Mouse (Mus musculus): ENCODE measurements at regions not wholly inside any gene's neighbourhood (a gene's known extent, or its start where the extent isn't known, plus 50 kb on each side); places are given as distances from the start of the nearest gene placed in this dataset.

- H3K9me3 ChIP-seq (replicated peaks; ENCODE audit: control insufficient read depth, low read length), result no peaks in the 10 kb centered on the region
- no peak overlapping the region for H3K9ac ChIP-seq (ENCODE audit: low read length)
- no peak overlapping the region for H3K27ac ChIP-seq (ENCODE audit: low read depth, low read length)
- ATAC-seq (no peak), DNase-seq (ENCODE audit: low spot score) (peak; percentile 30)
- no peaks in the 10 kb centered on the region for H3K27me3 ChIP-seq (replicated peaks; ENCODE audit: control insufficient read depth, insufficient read depth, low read length)
- H3K4me2 ChIP-seq (ENCODE audit: low read length), result no peak overlapping the region
- no peaks in the 10 kb centered on the region for H3K36me3 ChIP-seq (ENCODE audit: control insufficient read depth, insufficient read depth, low read length)
- H3K4me1 ChIP-seq (ENCODE audit: control insufficient read depth, insufficient read depth, low read length), result no peaks in the 10 kb centered on the region
- H3K4me3 ChIP-seq (ENCODE audit: low read depth, low read length), result no peak overlapping the region
These were observed 919.1 kb upstream of the Acvr2a start for GRCm38 (mm10) chr2:47894806-47895205.

GRCm38 (mm10) chr2:47914270-47914669, 899.6 kb upstream of the Acvr2a start:
- Histone ChIP-seq H3K9ac (ENCODE audit: low read length) (no peak overlapping the region), H3K9me3 (replicated peaks; ENCODE audit: control insufficient read depth, low read length) (no peaks in the 10 kb centered on the region), H3K36me3 (ENCODE audit: control insufficient read depth, insufficient read depth, low read length) (no peaks in the 10 kb centered on the region), H3K4me1 (ENCODE audit: control insufficient read depth, insufficient read depth, low read length) (no peaks in the 10 kb centered on the region), H3K4me2 (ENCODE audit: low read length) (no peak overlapping the region), H3K27me3 (replicated peaks; ENCODE audit: control insufficient read depth, insufficient read depth, low read length) (no peaks in the 10 kb centered on the region), H3K4me3 (ENCODE audit: low read depth, low read length) (no peak overlapping the region), H3K27ac (ENCODE audit: low read depth, low read length) (no peak overlapping the region)
- WGBS, result 86% methylated on average over 1 of the region's 1 CpGs
- no peak for DNase-seq (ENCODE audit: low spot score)
- no peak for ATAC-seq

- no peak for DNase-seq (ENCODE audit: low spot score)
- no peak overlapping the region for H3K27ac ChIP-seq (ENCODE audit: low read depth, low read length)
- H3K36me3 ChIP-seq (ENCODE audit: control insufficient read depth, insufficient read depth, low read length), result no peaks in the 10 kb centered on the region
- ATAC-seq, result no peak
- H3K9ac ChIP-seq (ENCODE audit: low read length), result no peak overlapping the region
- H3K9me3 ChIP-seq (replicated peaks; ENCODE audit: control insufficient read depth, low read length), result no peaks in the 10 kb centered on the region
- no peaks in the 10 kb centered on the region for H3K4me1 ChIP-seq (ENCODE audit: control insufficient read depth, insufficient read depth, low read length)
- no peak overlapping the region for H3K4me3 ChIP-seq (ENCODE audit: low read depth, low read length)
- WGBS, result 76% methylated on average over 4 of the region's 4 CpGs
- no peak overlapping the region for H3K4me2 ChIP-seq (ENCODE audit: low read length)
- H3K27me3 ChIP-seq (replicated peaks; ENCODE audit: control insufficient read depth, insufficient read depth, low read length), result no peaks in the 10 kb centered on the region
These were observed 898.9 kb upstream of the Acvr2a start for GRCm38 (mm10) chr2:47914986-47915485.

GRCm38 (mm10) chr2:47922965-47923364, 890.9 kb upstream of the Acvr2a start:
- no peaks in the 10 kb centered on the region for H3K9me3 ChIP-seq (replicated peaks; ENCODE audit: control insufficient read depth, low read length)
- no peaks in the 10 kb centered on the region for H3K4me1 ChIP-seq (ENCODE audit: control insufficient read depth, insufficient read depth, low read length)
- ATAC-seq (no peak), DNase-seq (ENCODE audit: low spot score) (no peak)
- no peak overlapping the region for H3K9ac ChIP-seq (ENCODE audit: low read length)
- no peaks in the 10 kb centered on the region for H3K36me3 ChIP-seq (ENCODE audit: control insufficient read depth, insufficient read depth, low read length)
- H3K27me3 ChIP-seq (replicated peaks; ENCODE audit: control insufficient read depth, insufficient read depth, low read length), result no peaks in the 10 kb centered on the region
- no peak overlapping the region for H3K4me2 ChIP-seq (ENCODE audit: low read length)
- no peak overlapping the region for H3K27ac ChIP-seq (ENCODE audit: low read depth, low read length)
- no peak overlapping the region for H3K4me3 ChIP-seq (ENCODE audit: low read depth, low read length)

- H3K9ac ChIP-seq (ENCODE audit: low read length), result no peak overlapping the region
- H3K4me2 ChIP-seq (ENCODE audit: low read length), result no peak overlapping the region
- DNase-seq (ENCODE audit: low spot score), result no peak
- H3K4me1 ChIP-seq (ENCODE audit: control insufficient read depth, insufficient read depth, low read length), result no peaks in the 10 kb centered on the region
- no peaks in the 10 kb centered on the region for H3K9me3 ChIP-seq (replicated peaks; ENCODE audit: control insufficient read depth, low read length)
- H3K27me3 ChIP-seq (replicated peaks; ENCODE audit: control insufficient read depth, insufficient read depth, low read length), result no peaks in the 10 kb centered on the region
- no peak overlapping the region for H3K4me3 ChIP-seq (ENCODE audit: low read depth, low read length)
- no peak for ATAC-seq
- H3K36me3 ChIP-seq (ENCODE audit: control insufficient read depth, insufficient read depth, low read length), result no peaks in the 10 kb centered on the region
- H3K27ac ChIP-seq (ENCODE audit: low read depth, low read length), result no peak overlapping the region
These were observed 887.3 kb upstream of the Acvr2a start for GRCm38 (mm10) chr2:47926620-47927019.

GRCm38 (mm10) chr2:47945061-47945460, 868.8 kb upstream of the Acvr2a start:
- DNase-seq (ENCODE audit: low spot score), result peak; percentile 24
- no peak overlapping the region for H3K9ac ChIP-seq (ENCODE audit: low read length)
- no peak overlapping the region for H3K4me2 ChIP-seq (ENCODE audit: low read length)
- no peaks in the 10 kb centered on the region for H3K4me1 ChIP-seq (ENCODE audit: control insufficient read depth, insufficient read depth, low read length)
- no peak overlapping the region for H3K4me3 ChIP-seq (ENCODE audit: low read depth, low read length)
- ATAC-seq, result no peak
- H3K27ac ChIP-seq (ENCODE audit: low read depth, low read length), result no peak overlapping the region
- H3K9me3 ChIP-seq (replicated peaks; ENCODE audit: control insufficient read depth, low read length), result no peaks in the 10 kb centered on the region
- no peaks in the 10 kb centered on the region for H3K36me3 ChIP-seq (ENCODE audit: control insufficient read depth, insufficient read depth, low read length)
- no peaks in the 10 kb centered on the region for H3K27me3 ChIP-seq (replicated peaks; ENCODE audit: control insufficient read depth, insufficient read depth, low read length)

GRCm38 (mm10) chr2:47991132-47991531, 822.8 kb upstream of the Acvr2a start:
- Histone ChIP-seq H3K27me3 (replicated peaks; ENCODE audit: control insufficient read depth, insufficient read depth, low read length) (no peaks in the 10 kb centered on the region), H3K4me3 (ENCODE audit: low read depth, low read length) (no peak overlapping the region), H3K27ac (ENCODE audit: low read depth, low read length) (no peak overlapping the region), H3K4me2 (ENCODE audit: low read length) (no peak overlapping the region), H3K9ac (ENCODE audit: low read length) (no peak overlapping the region), H3K4me1 (ENCODE audit: control insufficient read depth, insufficient read depth, low read length) (no peaks in the 10 kb centered on the region), H3K36me3 (ENCODE audit: control insufficient read depth, insufficient read depth, low read length) (no peaks in the 10 kb centered on the region), H3K9me3 (replicated peaks; ENCODE audit: control insufficient read depth, low read length) (no peaks in the 10 kb centered on the region)
- peak; percentile 26; the same call in 1 of the 2 replicates for ATAC-seq
- peak; percentile 53 for DNase-seq (ENCODE audit: low spot score)
- 50% methylated on average over 1 of the region's 1 CpGs for WGBS

GRCm38 (mm10) chr2:47994185-47994584, 819.7 kb upstream of the Acvr2a start:
- Histone ChIP-seq H3K4me1 (ENCODE audit: control insufficient read depth, insufficient read depth, low read length) (no peaks in the 10 kb centered on the region), H3K36me3 (ENCODE audit: control insufficient read depth, insufficient read depth, low read length) (no peaks in the 10 kb centered on the region), H3K4me3 (ENCODE audit: low read depth, low read length) (no peak overlapping the region), H3K9ac (ENCODE audit: low read length) (no peak overlapping the region), H3K4me2 (ENCODE audit: low read length) (no peak overlapping the region), H3K27me3 (replicated peaks; ENCODE audit: control insufficient read depth, insufficient read depth, low read length) (no peaks in the 10 kb centered on the region), H3K9me3 (replicated peaks; ENCODE audit: control insufficient read depth, low read length) (no peaks in the 10 kb centered on the region), H3K27ac (ENCODE audit: low read depth, low read length) (no peak overlapping the region)
- DNase-seq (ENCODE audit: low spot score), result peak; percentile 39
- 68% methylated on average over 5 of the region's 5 CpGs for WGBS
- ATAC-seq, result peak; percentile 68; the same call in 1 of the 2 replicates

GRCm38 (mm10) chr2:48001230-48001629, 812.7 kb upstream of the Acvr2a start:
- 90% methylated on average over 6 of the region's 6 CpGs for WGBS
- H3K9me3 ChIP-seq (replicated peaks; ENCODE audit: control insufficient read depth, low read length), result no peaks in the 10 kb centered on the region
- no peak overlapping the region for H3K9ac ChIP-seq (ENCODE audit: low read length)
- ATAC-seq (no peak), DNase-seq (ENCODE audit: low spot score) (no peak)
- H3K4me2 ChIP-seq (ENCODE audit: low read length), result no peak overlapping the region
- no peaks in the 10 kb centered on the region for H3K36me3 ChIP-seq (ENCODE audit: control insufficient read depth, insufficient read depth, low read length)
- H3K4me1 ChIP-seq (ENCODE audit: control insufficient read depth, insufficient read depth, low read length), result no peaks in the 10 kb centered on the region
- no peak overlapping the region for H3K27ac ChIP-seq (ENCODE audit: low read depth, low read length)
- no peaks in the 10 kb centered on the region for H3K27me3 ChIP-seq (replicated peaks; ENCODE audit: control insufficient read depth, insufficient read depth, low read length)
- H3K4me3 ChIP-seq (ENCODE audit: low read depth, low read length), result no peak overlapping the region

Measured in forebrain, embryonic 14.5 days (tissue).